Mouse (Mus musculus) liver, postnatal 0 days (tissue): ENCODE data around the gene Zfp704.

Source experiments
- CTCF ChIP-seq: sonication (generic); IDR thresholded peaks from 2 replicates; pipeline ENCODE4 v1.5.1; 2016; ENCODE audit warnings: antibody characterized with exemption, low read depth
- EP300 ChIP-seq: IDR thresholded peaks from 2 replicates; pipeline ENCODE4 v1.6.1; 2016; ENCODE audit warnings: antibody characterized with exemption, low read depth, mild to moderate bottlenecking

DNA sequence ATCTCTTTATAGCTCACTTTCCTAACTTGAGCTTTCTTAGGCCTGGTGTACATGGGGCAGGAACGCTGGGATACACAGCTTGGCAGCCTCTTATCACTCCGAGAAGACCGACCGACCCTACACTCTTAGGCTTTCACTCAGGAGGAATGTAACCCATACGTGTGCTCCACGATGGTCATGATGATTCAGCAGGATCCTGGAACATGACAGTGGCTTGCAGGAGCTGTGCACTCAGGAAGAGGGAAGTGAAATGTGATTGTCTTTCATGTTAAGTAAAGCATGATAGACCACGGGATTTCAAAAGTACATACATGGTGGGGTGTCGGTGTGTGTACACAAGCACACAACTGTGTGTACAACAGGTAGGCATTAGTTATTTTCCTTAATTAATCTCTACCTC lies 94.4 kb downstream of the Zfp704 start:
- TF ChIP-seq CTCF (no peak), EP300 (no peak)
